Mouse (Mus musculus): ENCODE results near the gene Olfr19.
"Not testable (repeated sequence)": the region's sequence is repeated elsewhere in the genome, so short reads cannot be mapped to it uniquely, and the experiment has no call there.

The Olfr19 gene

DNA sequence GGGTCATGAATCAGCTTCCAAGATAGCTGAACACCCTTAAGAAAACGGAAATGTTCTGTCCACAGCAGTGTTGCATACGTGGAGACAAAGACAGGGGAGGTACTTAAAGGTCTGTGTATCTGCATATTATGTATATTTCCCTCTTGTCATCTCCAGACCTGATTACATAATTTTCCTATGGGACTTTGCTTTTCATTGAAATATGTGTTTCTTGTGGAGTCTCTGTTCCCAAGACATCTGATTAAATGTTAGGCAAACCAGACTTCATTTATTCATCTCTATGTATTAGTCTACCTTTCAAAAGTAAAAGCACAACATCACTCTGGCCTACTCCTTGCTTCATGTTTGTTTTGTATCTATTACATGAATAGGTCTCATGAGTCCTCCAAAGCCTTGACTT is at the start of gene Olfr19:
Gene Olfr19 (minus strand): TSS at position 101 of the 400 bp plus-strand sequence.
- DNase-seq (ENCODE audit: extremely low spot score): no peak

DNA sequence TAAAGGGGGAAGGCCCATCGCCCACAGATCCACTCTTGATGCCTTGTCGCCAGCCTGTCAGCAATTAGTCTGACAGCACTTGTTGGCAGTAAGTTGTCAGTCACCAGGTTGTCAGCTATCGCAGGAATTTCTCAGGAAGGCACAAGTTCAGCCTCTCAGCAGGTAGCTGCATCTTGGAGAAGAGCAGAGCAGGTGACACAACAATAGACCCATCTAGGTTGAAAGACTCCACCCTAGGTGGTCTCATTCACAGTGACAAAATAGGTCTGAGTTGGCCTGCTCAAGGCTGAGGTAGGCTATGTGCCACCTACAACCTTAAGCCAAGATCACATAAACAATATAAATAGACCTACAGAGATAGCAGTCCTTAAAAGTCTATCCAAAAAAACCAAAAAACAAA is 8.8 kb upstream of the Olfr19 start:
- DNase-seq (ENCODE audit: extremely low spot score): no peak

DNA sequence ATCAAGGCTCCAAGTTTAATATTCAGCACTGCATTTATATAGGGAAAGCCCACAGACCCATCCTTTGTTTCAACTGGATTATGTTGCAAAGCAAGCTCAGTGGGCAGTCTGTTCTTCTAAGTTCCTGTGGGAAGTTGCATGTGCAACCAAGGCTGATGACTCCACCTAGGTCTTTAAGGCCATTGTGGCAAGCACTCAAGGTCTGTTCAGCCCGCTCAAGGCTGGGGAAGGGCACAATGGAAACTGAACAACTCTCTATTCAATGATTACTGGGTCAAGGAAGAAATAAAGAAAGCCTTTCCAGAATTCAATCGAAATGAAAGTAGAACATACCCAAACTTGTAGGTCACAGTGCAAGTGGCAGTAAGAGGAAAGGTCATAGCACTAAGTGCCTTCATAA is 7.8 kb upstream of the Olfr19 start:
- DNase-seq (ENCODE audit: extremely low spot score): no peak

DNA sequence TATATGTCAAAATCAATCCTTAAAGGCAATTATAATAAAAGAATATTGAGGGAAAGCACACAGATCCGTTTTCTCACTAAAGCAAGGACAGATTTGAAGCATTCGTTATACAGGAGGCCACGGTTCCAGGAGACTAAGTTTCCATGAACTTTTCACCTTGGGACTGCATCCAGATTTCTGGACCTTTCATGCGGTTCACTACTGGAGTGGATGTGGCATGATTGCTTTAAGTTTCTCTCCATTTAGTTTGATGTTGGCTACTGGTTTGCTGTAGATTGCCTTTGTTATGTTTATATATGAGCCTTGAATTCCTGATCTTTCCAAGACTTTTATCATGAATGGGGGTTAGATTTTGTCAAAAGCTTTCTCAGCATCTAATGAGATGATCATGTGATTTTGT is 11.2 kb downstream of the Olfr19 start:
- DNase-seq (ENCODE audit: extremely low spot score): no peak

DNA sequence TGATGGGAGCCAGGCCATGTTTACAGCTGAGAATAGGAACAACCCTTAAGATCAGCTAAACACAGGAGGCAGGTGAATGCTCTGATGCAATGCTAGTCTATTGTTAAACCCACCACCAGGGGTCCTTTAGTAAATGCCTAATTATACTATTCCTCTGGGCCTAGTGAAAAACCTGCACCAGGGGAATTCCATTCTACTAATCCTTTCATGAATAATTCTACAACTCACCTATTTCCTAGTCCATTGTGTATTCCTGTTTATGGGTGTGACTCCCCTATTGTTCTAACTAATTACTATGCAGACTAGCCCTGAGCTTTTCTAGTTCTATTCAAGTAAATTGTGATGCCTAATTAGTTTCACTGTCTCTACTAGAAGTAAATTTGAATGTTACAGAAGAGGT is 11.7 kb downstream of the Olfr19 start:
- not testable (repeated sequence) for DNase-seq (ENCODE audit: extremely low spot score)

DNA sequence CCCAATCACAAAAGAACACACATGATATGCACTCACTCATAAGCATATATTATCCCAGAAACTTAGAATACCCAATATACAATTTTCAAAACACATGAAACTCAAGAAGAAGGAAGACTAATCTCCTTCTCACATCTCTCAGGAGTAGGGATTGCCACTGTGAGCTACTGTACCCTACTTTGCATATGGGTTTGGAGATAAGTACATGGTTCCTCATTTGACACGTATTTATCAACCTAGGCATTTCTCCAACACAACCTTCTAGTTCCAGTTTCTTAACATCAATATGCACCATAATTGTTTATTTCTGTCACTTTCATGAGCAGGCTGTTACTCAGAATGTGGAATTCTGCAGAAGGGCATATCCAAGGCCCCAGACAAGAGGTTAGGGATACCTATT is 31.1 kb downstream of the Olfr19 start:
- no peak for DNase-seq (ENCODE audit: extremely low spot score)

DNA sequence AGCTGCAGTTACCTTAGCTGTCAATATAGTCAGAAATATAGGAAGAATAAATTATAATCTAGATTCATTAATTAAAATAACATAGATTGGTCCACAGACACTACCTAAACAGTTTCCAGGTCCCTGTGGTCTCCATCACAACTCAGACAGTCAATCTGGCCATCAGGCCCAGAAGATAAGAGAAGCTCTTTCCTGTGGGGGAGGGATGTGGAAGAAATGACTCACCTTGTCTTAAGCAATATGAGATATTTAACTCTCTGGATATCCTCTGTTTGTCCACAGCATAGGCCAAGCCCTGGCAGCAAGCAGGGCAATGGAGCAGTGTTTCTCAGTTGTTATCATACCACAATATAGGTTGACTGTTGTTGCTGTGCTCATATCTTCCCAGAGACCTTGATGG is 42.5 kb downstream of the Olfr19 start:
- no peak for DNase-seq (ENCODE audit: extremely low spot score)

Measured in embryo, embryonic 9.5 days (tissue).